Mouse (Mus musculus): ENCODE results near the gene Creg1. TPM values are rescaled to one million over a fixed set of nuclear protein-coding genes. Genes with fewer than 3 reads are reported as not detected.

Gene Creg1
- 10 to 100 TPM; 47.7 to 55.7 TPM for total RNA-seq (2021)
- long read RNA-seq, experiment 1, transcript Creg1-202 (4 exons, 2,163 nt), result major isoform, 64 of 70 reads
- long read RNA-seq, experiment 1, partial matches to known transcripts, result 1 of 70 reads
- long read RNA-seq, experiment 1, other reads (novel, unspliced or antisense), result 5 of 70 reads
- long read RNA-seq, experiment 2, transcript Creg1-202 (4 exons, 2,163 nt), result major isoform, 93 of 103 reads
- long read RNA-seq, experiment 2, partial matches to known transcripts, result 0 of 103 reads
- long read RNA-seq, experiment 2, other reads (novel, unspliced or antisense), result 10 of 103 reads

DNA sequence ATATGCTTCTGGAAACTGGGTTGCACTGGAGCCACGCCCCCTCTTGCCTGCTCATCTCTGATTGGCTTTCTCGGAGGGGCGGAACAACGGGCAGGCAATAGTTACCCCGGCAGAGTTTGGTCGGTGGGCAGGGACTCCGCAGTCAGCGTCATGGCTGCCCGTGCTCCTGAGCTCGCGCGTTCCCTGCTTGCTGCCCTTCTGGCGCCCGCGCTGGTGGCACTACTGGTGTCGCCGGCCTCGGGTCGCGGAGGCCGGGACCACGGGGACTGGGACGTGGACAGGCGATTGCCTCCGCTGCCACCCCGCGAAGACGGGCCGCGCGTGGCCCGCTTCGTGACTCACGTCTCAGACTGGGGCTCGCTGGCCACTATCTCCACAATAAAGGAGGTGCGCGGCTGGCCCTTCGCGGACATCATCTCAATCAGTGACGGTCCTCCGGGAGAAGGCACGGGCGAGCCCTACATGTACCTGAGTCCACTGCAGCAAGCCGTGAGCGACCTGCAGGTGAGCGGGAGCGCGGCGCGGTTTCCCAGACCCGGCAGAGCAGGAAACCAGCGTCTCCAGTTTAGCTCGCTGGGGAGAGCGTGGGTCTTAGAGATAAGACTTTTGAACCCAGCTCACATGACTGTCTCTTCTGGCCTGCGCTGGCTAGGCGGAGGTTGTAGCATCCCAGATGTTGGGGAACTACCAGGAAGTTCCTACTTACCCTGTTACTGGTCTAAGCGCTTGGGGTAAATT, at the start of gene Creg1:
Gene Creg1 (plus strand): TSS at position 112 of the 738 bp plus-strand sequence.
- DNase-seq, result peak; percentile 89 to 93
- intact Hi-C loops (cut with DNase I), result no loop called here

DNA sequence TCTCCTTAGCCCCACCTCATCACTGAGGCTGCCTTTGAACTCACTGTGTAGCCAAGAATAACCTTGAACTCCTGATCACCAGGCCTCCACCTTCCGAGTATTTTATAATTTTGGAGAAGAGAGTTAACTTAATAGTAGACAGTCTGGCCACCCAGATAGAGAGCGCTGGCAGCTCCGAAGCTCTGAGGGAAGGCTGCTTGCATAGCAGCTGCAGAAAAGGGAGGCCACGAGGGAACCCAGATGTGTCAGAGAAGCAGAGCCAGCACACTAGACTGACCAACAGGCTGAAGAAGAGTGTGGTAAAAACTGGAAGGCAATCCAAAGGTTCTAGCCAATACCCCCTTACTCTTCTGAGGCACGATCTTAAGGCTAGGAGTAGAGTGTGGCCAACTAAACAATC, 49.7 kb upstream of the Creg1 start:
- no peak for DNase-seq
- intact Hi-C loops (cut with DNase I), result no loop called here

DNA sequence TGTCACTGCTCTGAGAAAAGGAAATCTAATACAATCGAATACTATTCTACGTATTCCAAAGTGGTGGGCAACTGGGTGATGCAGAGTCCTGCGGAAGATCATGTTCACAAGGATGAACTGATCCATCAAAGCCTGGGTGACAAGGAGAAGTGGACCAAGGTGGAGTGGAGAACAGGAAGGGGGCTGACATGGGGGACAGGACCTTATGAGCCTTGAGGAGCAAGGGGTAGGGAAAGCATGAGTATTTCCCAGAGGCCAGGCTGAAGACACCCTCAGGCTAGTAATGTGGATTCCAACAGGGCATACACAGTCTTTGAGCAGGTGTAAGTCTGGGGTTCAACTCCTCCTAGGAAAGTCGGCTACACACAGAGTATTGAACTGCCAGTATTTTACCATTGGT, 47.1 kb upstream of the Creg1 start:
- DNase-seq, result no peak

DNA sequence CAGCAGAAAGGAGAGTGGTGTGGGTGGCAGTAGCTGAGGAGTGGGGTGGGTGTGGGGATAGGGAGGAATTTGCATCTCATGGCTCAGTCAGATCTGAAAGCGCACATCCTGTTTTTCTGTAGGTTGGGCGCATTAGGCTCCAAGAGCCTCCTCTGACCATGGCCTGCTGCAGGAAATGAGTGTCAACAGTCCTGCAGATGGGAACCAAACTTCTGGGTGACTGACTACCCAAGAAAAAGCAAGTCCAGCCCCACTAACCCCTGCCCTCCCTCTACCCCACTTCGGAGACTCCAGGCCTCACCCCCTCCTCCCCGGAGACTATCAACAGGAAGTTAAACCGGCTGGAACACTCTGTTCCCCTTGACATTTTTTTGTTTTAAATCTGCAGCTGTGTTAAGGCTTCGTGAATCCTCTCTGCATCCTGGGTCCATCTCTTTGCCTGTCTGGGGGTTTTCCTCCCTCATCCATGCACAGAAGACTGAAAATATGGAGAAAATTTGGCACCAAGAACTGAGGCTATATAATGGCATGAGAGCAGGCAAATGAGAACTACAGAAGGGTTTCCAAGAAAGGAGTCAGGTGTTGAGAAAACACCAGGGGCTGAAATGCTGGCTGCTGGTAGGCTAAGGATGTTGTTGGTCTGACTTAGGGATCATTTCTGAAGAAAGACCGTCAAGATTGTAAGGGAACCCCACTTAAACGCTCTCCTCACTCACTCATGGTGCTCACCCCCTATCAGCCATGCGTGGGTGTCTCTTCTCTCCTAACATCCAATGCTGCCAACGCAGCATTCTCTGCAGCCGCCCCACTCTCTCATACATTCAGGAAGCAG, 45.6 kb upstream of the Creg1 start:
- intact Hi-C loops (cut with DNase I), result no loop called here
- peak in 1 of 2 experiments; percentile 48 for DNase-seq

More for the DNA sequence above, 47.1 kb upstream of the Creg1 start:
- intact Hi-C loops (cut with DNase I), result no loop called here

DNA sequence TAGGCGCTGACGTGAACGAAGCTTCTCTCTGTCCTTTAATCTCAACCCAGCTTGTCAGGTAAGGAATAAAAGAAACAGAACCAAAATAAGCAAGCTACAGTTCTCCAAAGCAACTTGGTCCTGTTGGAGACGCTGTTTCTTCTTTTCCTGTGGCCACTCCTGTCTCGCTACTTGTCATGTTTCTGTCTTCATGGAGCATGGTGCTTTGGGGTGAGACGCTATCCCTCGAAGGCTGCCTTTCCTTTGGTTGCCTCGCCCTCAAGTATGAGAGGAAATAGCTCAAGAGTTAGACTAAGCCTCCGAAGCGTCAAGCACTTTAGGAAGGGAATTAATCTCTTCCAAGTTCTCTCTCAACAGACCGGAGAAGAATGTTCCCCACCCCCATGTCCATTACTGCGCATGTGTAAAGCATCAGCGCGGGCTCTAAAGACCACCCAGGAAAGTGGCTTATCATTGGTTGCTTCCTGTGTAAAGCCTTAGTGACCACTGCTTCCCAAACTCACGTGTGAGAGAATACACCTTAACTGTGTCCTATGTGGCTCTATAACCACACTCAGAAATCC, 44.9 kb upstream of the Creg1 start:
- no peak for DNase-seq
- intact Hi-C loops (cut with DNase I), result no loop called here

DNA sequence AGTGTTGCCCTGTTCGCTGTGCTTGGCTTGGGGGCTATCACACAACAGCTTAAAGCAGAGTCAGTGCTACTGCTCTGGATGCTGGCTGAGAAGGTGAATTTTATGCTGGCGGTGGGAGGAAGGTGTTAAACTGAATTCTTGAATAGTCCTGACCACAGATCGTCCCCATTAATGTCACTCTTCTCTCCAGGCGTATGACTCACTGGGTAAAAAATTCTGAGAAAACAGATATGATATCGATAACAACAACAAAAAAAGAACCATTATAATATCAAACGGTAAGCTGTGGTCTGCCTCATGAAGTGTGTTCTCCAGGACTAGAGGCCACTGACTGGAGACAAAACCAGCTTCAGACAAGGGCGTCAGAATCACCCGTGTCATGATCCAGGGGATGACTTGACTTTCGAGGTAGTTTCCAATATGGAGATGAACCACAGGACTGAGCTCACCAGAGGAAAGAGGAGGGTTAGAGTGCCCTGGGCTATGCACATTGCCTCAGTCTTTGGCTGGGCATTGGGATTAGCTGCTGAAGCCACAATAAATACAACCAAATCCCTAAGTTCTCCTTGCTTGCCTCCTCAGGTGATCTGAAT, 40.9 kb upstream of the Creg1 start:
- DNase-seq, result no peak
- intact Hi-C loops (cut with DNase I), result no loop called here

DNA sequence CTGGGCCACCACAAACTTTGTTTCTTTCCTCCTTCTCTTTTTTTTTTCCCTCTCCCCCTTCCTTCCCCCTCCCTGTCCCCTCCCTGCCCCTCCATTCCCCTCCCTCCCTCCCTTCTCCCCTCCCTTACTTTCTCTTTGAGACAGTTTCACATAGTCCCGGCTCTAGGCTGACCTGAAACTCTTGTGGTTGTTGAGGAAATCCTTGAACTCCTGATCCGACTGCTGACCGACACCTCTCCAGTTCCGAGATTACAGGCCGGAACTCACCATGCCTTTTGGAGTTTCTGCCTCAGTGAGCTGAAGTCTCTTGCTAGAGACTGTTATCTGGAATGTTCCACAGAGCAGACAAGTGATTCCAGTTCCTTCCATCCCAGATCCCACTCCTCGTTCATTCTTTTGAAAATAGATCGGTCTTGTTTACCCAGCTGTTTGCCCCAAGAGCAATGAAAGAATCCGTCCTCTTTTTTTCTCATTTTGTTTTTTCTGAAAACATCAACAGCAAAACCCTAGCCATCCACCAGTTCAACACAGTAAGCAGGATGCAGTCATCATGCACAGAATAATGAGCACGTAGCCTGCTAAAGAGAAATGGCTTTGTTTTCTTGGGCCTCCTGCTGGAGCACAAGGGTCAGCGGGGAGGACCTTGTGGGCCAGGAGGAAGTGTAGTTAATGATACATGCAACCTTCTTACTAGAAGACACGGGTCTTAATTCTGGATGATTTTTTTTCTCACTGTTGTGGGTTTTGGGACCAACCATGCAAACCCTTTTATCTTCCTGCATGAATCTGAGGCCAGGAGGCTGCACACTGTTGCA, 39.1 kb upstream of the Creg1 start:
- intact Hi-C loops (cut with DNase I), result no loop called here
- no peak for DNase-seq

DNA sequence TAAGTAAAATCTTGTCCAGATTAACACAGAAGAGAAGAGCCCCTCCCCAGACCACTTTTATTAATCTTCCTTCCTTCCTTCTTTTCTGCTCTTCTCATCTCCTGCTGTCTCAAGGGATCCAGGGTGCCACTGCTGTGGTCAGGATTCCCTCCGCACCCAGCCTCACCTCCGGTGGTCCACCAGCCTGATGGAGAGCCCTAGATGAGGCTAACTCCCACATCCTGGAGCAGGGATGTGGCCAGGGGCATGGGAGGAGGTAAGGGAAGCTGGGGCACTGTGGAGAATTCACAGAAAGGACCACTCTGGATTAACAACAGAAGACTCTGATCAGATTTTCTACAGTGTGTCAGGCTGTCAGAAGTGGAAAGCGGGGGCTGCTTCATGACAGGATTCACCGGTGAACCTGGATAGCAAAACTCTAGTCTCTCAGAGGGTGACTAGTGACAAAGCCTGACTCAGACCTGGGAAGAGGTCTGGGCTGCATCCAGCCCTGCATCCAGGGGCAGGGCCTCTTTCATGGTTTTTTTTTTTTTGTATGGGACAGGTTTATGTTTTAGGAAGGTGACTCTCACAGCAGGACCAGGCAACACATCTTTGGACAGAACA, 38.4 kb upstream of the Creg1 start:
- intact Hi-C loops (cut with DNase I), result no loop called here

DNA sequence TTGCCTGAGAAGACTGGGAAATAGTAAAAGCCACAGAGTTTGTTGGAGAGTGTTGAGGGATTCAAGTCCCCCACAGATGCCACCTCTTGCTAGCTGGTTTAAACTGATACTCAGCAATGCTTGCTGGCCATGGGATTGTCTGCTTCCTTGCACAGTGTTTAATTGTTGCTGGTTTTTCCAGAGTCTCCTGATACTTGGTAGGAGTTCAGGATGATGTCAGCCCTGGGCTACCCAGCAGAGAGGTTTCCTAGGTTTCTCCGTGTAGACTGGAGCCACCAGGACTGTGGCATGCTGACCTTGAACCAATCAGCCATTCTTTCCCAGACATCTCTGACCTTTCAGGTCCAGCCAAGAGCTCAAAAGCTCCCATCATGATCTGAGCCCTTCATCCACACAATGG, 36.6 kb upstream of the Creg1 start:
- intact Hi-C loops (cut with DNase I), result no loop called here
- no peak for DNase-seq

More for the DNA sequence above, 38.4 kb upstream of the Creg1 start:
- DNase-seq, result no peak

DNA sequence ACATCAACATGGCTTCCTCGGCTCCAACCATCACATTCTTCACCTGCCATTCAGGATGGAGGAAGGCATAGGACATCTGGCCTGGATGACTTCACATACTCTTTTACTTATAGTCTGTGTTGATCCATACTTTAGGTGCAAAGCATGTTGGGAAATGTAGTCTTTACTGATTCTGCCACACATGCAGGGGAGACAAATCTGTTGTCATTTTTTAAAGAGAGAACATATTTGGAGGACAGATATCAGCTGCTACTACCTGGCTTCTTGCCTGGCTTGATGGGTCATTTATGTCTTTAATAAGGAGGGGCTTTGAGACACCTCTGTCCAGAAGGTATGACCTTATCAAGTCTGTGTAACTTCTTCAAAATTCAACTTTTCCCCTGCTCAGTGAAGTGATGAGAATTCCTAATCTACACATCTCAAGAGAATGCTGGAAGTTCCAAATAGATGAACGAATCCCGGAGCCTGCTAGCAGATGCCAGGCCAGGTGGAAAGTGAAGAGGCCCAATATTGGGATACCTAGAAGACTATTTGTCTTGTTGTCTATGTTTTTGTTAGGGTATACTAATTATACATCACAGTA, 35.4 kb upstream of the Creg1 start:
- intact Hi-C loops (cut with DNase I), result no loop called here
- DNase-seq, result no peak

DNA sequence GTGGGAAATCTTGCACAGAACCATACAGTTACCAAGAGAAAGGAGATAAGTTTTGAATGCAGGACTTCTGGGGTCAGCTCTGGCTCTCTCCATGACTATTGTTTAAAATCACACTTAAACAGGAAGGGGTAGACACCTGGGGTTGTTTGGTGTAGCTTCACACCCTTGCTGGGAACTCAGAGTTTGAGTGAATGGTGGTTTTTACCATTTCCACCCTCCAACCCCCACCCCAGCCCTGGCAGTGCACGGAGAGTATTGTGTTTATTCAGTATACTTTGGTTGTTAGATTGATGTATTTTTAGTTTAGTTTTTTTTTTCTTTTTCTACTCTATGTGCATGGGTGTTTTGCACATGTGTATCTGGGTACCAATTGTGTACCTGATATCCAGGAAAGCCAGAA, 33.4 kb upstream of the Creg1 start:
- intact Hi-C loops (cut with DNase I), result no loop called here
- DNase-seq, result no peak

DNA sequence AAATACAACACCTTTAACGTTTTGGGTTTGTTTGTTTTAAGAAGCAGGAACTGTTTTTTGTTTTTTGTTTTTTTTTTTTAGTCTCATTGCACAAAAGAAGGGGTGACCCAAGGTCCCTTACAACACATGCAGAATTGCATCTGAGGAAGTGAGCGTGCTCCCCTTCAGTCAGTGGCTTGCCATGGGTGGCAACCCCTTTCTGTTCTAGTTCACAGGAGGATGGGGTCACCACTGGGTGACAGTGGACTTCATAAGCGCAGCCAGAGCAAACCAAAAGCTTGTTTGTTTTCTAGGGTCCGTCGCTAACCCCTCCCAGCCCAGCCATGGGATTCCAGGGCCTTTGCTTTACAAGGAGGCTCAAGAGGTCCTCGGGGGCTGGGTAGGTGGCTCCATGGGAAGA, 32.0 kb upstream of the Creg1 start:
- no peak for DNase-seq
- intact Hi-C loops (cut with DNase I), result no loop called here

DNA sequence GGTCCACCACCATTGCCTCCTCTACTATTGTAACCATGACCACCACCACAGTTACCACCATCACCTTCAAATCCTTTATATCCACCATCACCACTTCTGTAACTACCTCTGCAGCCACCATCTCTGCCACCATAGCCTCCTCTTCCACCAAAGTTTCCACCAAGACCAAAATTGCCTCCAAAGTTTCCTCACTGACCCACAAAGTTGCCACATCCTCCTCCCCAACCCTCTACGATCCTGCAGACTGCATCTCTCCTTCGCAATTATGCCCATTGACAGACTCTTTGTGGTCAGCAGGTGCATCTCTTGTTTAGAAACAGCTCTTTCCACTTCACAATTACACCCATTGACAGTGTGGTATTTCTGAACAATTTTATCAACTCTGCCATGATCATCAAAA, 28.7 kb upstream of the Creg1 start:
- no peak for DNase-seq
- intact Hi-C loops (cut with DNase I), result loop anchor here (5.0 kb wide), 1 partner anchor 148 kb away; no protein-coding TSS in a partner anchor

DNA sequence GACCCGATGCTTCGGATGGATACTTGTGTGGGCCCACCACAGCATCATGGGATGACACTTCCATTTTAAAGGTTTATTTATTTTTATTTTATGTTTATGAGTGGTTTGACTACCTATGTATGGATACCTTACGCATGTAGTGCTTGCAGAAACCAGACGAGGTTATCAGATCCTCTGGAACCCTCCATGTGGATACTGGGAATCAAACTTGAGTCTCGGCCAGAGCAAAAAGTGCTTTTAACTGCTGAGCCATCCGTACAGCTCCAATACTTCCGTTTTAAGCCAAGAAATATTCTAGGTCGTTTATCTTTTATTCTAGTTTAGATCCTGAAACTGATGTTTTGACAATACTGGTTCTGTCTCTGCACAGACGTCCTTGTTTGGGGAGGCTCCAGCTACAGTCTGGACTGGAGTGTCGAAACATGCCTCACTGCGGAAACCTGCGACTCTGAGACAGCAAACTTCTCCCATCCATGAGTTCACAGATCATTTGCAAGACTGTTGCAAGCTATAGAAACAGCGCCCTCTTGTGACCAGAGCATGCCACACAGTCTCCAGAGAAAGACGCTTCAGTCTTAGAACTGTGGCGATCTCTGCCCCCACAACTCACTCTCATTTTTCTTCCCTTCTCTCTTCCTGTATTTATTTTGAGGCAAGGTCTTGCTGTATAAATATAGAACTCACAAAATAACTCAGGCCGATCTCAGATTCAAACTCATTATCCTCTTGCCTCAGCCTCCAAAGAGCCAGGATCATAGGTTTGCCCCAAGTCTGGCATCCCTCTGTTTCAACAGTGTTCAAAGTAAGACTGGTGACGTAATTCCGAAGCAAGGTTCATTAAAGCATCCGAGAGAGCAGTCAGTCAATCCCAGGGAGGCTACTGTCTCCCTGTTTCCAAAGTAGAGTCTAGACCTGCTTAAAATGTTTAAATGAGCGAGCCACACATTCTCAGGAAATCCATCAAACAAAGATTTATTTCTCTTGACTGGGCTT, 27.4 kb upstream of the Creg1 start:
- intact Hi-C loops (cut with DNase I), result loop anchor here (5.0 kb wide), 1 partner anchor 149 kb away; no protein-coding TSS in a partner anchor
- peak; percentile 78 to 85 for DNase-seq

DNA sequence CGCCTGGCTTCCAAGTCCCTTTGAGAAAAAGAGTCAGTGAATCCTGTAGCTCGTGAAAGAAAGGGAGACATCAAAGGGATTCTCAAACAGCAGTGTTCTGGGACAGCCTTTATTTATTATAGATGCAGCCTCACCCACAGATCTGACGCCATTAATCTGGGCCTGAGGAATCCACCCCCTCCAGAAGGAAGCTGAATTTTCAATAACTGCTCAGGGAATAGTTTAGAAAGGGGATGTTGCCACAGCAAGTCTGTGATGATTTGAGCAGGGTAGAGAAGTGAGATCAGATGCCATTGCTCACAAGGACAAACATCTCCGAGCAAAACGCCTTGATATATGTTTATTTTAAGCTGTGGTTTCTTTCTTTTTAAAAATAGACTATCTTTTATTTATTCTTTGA, 26.1 kb upstream of the Creg1 start:
- intact Hi-C loops (cut with DNase I), result loop anchor here (1.0 to 5.0 kb wide), 2 partner anchors 77 to 150 kb away; no protein-coding TSS in a partner anchor
- DNase-seq, result no peak

DNA sequence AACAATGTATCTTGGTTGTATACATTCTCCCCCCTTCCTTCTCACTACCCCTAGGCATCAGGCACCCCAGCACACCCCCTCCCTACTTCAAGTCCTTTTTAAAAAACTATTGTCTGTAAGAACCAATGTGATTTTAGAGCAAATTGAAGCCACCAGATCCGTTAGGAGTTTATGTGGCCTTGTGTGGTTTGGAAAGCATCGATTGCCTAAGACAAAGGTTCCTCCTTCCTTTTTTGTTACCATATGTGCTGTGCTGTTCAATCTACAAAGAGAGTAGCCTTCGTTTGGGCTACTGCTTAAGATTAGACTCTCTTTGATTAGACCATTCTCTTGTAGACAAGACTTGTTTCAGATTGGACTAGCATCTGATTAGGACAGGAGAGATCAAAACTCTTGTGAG, 25.7 kb upstream of the Creg1 start:
- intact Hi-C loops (cut with DNase I), result loop anchor here (1.0 to 5.0 kb wide), 2 partner anchors 78 to 151 kb away; no protein-coding TSS in a partner anchor
- DNase-seq, result no peak

DNA sequence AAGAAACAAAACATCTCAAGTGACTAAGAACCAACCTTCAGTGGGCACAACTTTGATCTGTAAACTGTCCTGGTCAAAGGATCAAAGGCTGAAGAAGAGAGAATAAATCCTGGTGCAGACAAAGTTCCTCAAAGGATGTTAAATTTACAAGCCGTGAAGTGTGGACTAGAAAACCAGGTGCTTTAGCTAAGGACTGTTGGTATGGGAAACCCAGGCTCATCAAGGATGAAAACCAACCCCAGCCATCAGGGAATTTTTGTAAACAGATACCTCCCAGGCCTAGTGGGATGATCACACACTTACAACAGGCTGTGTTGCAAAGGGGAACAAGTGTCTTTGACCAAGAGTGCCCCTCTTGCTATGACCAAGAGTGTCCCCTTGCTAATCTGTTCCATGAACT, 24.6 kb upstream of the Creg1 start:
- DNase-seq, result no peak
- intact Hi-C loops (cut with DNase I), result loop anchor here (5.0 kb wide), 1 partner anchor 152 kb away; no protein-coding TSS in a partner anchor
